Mouse (Mus musculus): Measurements from ENCODE around the gene Hipk4.

Hipk4 gene

GRCm38 (mm10) chr7:27522967-27523366, at the start of gene Hipk4:
Hipk4 (plus strand) TSS chr7:27523267.
- no peak for DNase-seq (ENCODE audit: low spot score)

- no peak for DNase-seq (ENCODE audit: low spot score)
Measured at GRCm38 (mm10) chr7:27473835-27474489, 49.1 kb upstream of the Hipk4 start.

GRCm38 (mm10) chr7:27474490-27474954, 48.5 kb upstream of the Hipk4 start:
- DNase-seq (ENCODE audit: low spot score), result peak; percentile 98

GRCm38 (mm10) chr7:27475596-27475995, 47.5 kb upstream of the Hipk4 start:
- no peak for DNase-seq (ENCODE audit: low spot score)

GRCm38 (mm10) chr7:27476098-27476635, 46.9 kb upstream of the Hipk4 start:
- no peak for DNase-seq (ENCODE audit: low spot score)

GRCm38 (mm10) chr7:27478561-27478960, 44.5 kb upstream of the Hipk4 start:
- DNase-seq (ENCODE audit: low spot score), result no peak

- DNase-seq (ENCODE audit: low spot score), result no peak
Measured at GRCm38 (mm10) chr7:27479750-27480149, 43.3 kb upstream of the Hipk4 start.

- DNase-seq (ENCODE audit: low spot score), result no peak
Measured at GRCm38 (mm10) chr7:27480506-27480905, 42.6 kb upstream of the Hipk4 start.

GRCm38 (mm10) chr7:27480927-27481626, 42.0 kb upstream of the Hipk4 start:
- no peak for DNase-seq (ENCODE audit: low spot score)

GRCm38 (mm10) chr7:27481627-27481969, 41.5 kb upstream of the Hipk4 start:
- peak; percentile 91 for DNase-seq (ENCODE audit: low spot score)

- DNase-seq (ENCODE audit: low spot score), result no peak
Measured at GRCm38 (mm10) chr7:27483860-27484259, 39.2 kb upstream of the Hipk4 start.

- peak; percentile 41 for DNase-seq (ENCODE audit: low spot score)
Measured at GRCm38 (mm10) chr7:27486102-27486769, 36.8 kb upstream of the Hipk4 start.

- peak; percentile 98 for DNase-seq (ENCODE audit: low spot score)
Measured at GRCm38 (mm10) chr7:27486770-27487697, 36.0 kb upstream of the Hipk4 start, which contains the start of gene Sertad1. Sertad1 (plus strand) TSS chr7:27486910.

- peak; percentile 58 for DNase-seq (ENCODE audit: low spot score)
Measured at GRCm38 (mm10) chr7:27487740-27488268, 35.3 kb upstream of the Hipk4 start.

- DNase-seq (ENCODE audit: low spot score), result no peak
Measured at GRCm38 (mm10) chr7:27489270-27489869, 33.7 kb upstream of the Hipk4 start.

GRCm38 (mm10) chr7:27490227-27490542, 32.9 kb upstream of the Hipk4 start:
- no peak for DNase-seq (ENCODE audit: low spot score)

- DNase-seq (ENCODE audit: low spot score), result peak; percentile 87
Measured at GRCm38 (mm10) chr7:27490543-27491329, 32.3 kb upstream of the Hipk4 start.

- no peak for DNase-seq (ENCODE audit: low spot score)
Measured at GRCm38 (mm10) chr7:27491856-27492255, 31.2 kb upstream of the Hipk4 start.

GRCm38 (mm10) chr7:27493022-27493421, 30.0 kb upstream of the Hipk4 start:
- no peak for DNase-seq (ENCODE audit: low spot score)

- no peak for DNase-seq (ENCODE audit: low spot score)
Measured at GRCm38 (mm10) chr7:27493450-27493849, 29.6 kb upstream of the Hipk4 start.

Data from MN1 (cell line).